Mouse (Mus musculus) spleen, adult 10 weeks (tissue): Measurements from ENCODE around the gene Tpi1. TPM values are rescaled to one million over a fixed set of nuclear protein-coding genes. Genes with fewer than 3 reads are reported as not detected.

Experiments
- polyA plus RNA-seq: library from polyadenylated mRNA; stranded (reverse); fragments of 350-450 nt; fragmentation: Illumina TruSeq; extraction: RNeasy Lipid Tissue Mini Kit (QIAGEN cat#74804); gene quantifications from one replicate; pipeline ENCODE4 v1.2.3, GENCODE M21; 2015; ENCODE audit warnings: low replicate concordance; ENCODE audit not compliant: insufficient read depth

Tpi1 gene
- 63.1 TPM for polyA plus RNA-seq

GRCm38 (mm10) chr6:124813933-124814332 lies at the start of gene Tpi1:
Gene Tpi1, minus strand, starts transcription at chr6:124814296.

GRCm38 (mm10) chr6:124856916-124857839 lies 43.1 kb upstream of the Tpi1 start, which contains the start of gene P3h3:
Gene P3h3, minus strand, starts transcription at chr6:124857752.

GRCm38 (mm10) chr6:124840241-124841167 lies 26.4 kb upstream of the Tpi1 start, which contains the start of gene Gnb3:
Gene Gnb3, minus strand, starts transcription at chr6:124840275.

GRCm38 (mm10) chr6:124828868-124829798 lies 15.0 kb upstream of the Tpi1 start, which contains the start of the genes Usp5 and Cdca3:
Gene Usp5, minus strand, starts transcription at chr6:124829484.
Gene Cdca3, plus strand, starts transcription at chr6:124829547.

GRCm38 (mm10) chr6:124808358-124809012 lies 5.6 kb downstream of the Tpi1 start, which contains the start of gene Spsb2:
Gene Spsb2, plus strand, starts transcription at chr6:124808661.

GRCm38 (mm10) chr6:124779222-124779983 lies 34.7 kb downstream of the Tpi1 start, which contains the start of gene Lrrc23:
Gene Lrrc23, minus strand, starts transcription at chr6:124779727.

GRCm38 (mm10) chr6:124769101-124769765 lies 44.9 kb downstream of the Tpi1 start, which contains the start of gene Eno2:
Gene Eno2, minus strand, starts transcription at chr6:124769673.

Other genes with a start within 250 kb of the Tpi1 start
- not detected for gene C1rb, start 244.0 kb downstream of the Tpi1 start, polyA plus RNA-seq
- gene C1s2, start 178.2 kb downstream of the Tpi1 start, polyA plus RNA-seq = 0.46 TPM
- 37.3 TPM for gene Lpcat3, start 151.3 kb downstream of the Tpi1 start, polyA plus RNA-seq
- gene Emg1, start 102.1 kb downstream of the Tpi1 start, polyA plus RNA-seq = 160 TPM
- gene Phb2, start 102.0 kb downstream of the Tpi1 start, polyA plus RNA-seq = 110 TPM
- 354 TPM for gene Ptpn6, start 75.6 kb downstream of the Tpi1 start, polyA plus RNA-seq
- 88.0 TPM for gene Grcc10, start 72.9 kb downstream of the Tpi1 start, polyA plus RNA-seq
- 0.08 TPM for gene Gm45234, start 58.3 kb downstream of the Tpi1 start, polyA plus RNA-seq
- gene Atn1, start 57.8 kb downstream of the Tpi1 start, polyA plus RNA-seq = 7.8 TPM
- 3.5 TPM for gene Eno2, start 44.6 kb downstream of the Tpi1 start, polyA plus RNA-seq
- 3.5 TPM for gene Lrrc23, start 34.6 kb downstream of the Tpi1 start, polyA plus RNA-seq
- 3.2 TPM for gene Spsb2, start 5.6 kb downstream of the Tpi1 start, polyA plus RNA-seq
- 69.3 TPM for gene Usp5, start 15.2 kb upstream of the Tpi1 start, polyA plus RNA-seq
- gene Cdca3, start 15.3 kb upstream of the Tpi1 start, polyA plus RNA-seq = 25.4 TPM
- not detected for gene Gnb3, start 26.0 kb upstream of the Tpi1 start, polyA plus RNA-seq
- 6.7 TPM for gene P3h3, start 43.5 kb upstream of the Tpi1 start, polyA plus RNA-seq
- gene Gpr162, start 49.7 kb upstream of the Tpi1 start, polyA plus RNA-seq = 1.0 TPM
- gene Cd4, start 73.9 kb upstream of the Tpi1 start, polyA plus RNA-seq = 71.3 TPM
- 6.5 TPM for gene Lag3, start 97.4 kb upstream of the Tpi1 start, polyA plus RNA-seq
- 193 TPM for gene Ptms, start 105.8 kb upstream of the Tpi1 start, polyA plus RNA-seq
- gene Mlf2, start 117.1 kb upstream of the Tpi1 start, polyA plus RNA-seq = 41.7 TPM
- gene Cops7a, start 151.2 kb upstream of the Tpi1 start, polyA plus RNA-seq = 30.5 TPM
- 3.0 TPM for gene Pianp, start 182.4 kb upstream of the Tpi1 start, polyA plus RNA-seq
- gene Zfp384, start 194.8 kb upstream of the Tpi1 start, polyA plus RNA-seq = 76.0 TPM
- 64.2 TPM for gene Ing4, start 225.5 kb upstream of the Tpi1 start, polyA plus RNA-seq
- gene Acrbp, start 235.4 kb upstream of the Tpi1 start, polyA plus RNA-seq = 22.3 TPM